Mouse (Mus musculus) cerebral cortex, adult 2 months (tissue): ENCODE data around the gene Mef2a.

Source experiments
- WGBS: fragments of 180-500 bp; shearing (Covaris S2); methylation state at CpG from one replicate; pipeline ENCODE4 v1.1.7; 2018; 5-methylcytosine and 5-hydroxymethylcytosine counted together

The Mef2a gene

DNA sequence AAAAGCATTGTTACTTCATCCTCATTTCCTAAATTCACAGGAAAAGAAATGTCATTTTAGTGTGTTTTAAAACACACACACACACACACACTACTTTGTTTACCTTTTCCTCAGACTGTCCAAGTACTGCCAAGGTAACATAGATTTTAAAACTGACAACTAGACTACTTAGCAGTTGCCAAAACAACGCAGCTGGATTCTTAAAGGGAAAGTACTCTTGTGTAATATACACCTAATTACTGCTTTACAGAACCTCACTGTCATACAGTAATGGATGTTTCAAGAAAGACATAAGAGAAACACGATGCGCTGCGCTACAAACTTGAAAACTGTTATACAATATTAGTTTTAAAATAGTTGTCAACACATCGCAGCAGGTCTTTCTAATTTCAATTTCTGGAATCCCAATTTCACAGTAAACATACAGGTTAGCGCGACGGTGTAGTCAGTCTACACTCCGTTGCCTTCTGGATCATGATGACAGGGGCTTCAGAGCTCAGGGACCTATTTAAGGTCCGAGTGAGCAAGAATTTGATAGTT, 1.2 kb downstream of the Mef2a start:
- WGBS, result 2% methylated on average over 10 of the region's 10 CpGs

DNA sequence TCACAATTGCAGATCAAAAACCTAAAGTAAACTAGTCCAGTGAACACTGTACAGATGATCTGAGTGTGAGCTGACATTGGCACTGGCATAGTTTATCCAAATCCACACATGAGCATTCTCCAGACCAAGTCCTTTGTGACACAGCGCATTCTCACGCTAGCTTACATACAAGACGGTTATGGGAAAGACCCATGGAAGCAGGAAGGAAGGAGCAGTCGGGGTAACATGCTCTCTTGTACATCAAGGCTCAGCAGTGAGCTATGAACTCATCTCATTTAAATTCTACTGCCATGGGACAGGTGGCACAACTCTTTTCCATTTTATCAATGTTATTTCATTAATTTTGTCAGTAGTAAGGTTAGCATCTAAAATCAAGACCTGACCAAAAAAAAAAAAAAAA, 3.0 kb downstream of the Mef2a start:
- 52% methylated on average over 4 of the region's 4 CpGs for WGBS

DNA sequence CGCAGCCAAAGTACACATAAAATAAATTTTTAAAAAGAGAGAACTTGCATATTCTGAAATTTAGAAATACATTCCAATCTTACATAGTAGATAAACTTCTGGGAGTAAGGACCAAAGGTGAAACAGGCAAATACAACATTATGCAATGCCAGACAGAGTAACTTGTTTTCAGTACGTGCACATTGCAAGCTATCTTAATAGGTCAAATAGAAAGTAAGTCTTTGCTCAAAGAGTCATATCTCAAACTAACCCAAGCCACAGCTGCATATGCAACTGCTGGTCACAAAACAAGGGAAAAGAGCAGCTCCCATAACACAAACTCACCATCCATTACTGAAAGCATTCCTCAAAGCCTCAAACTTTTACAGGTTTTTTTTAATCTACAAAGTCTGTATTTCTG, 4.3 kb downstream of the Mef2a start:
- WGBS, result 76% methylated on average over 2 of the region's 2 CpGs

DNA sequence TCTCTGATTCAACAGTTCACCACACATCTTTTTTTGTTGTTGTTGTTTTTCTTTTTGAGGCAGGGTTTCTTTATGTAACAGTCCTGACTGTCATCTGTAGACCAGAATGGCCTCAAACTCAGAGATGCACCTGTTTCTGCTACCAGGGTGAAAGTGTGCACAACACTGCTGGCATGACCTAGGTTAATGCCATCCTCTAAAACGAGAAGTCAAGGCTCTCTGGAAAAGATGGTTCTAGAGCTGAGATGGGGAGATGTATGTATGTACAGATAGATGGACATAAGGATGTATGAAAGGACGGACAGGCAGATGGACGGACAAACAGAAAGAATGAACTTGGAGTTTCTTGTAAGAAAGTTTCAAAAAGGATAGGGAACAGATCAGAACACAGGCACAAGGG, 12.1 kb downstream of the Mef2a start:
- WGBS, result 85% methylated on average over 3 of the region's 3 CpGs

DNA sequence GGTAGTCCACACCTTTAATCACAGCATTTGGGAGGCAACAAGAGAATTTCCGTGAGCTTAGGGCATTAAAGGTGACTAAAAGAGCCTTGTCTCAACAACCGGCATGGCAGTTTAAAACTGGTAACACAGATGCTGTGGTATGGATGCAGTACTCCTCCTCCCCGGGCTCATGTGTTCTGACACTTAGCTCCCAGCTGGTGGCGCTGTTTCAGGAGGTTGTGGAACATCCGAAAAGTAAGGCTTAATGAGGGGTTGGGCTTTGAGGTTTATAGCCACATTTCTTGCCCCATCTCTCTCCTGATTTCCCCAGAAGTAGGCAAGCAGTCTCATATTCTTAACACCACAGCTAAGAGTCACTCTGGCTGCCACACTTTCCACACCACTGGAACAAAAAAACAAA, 16.8 kb downstream of the Mef2a start:
- WGBS, result 90% methylated on average over 5 of the region's 5 CpGs

DNA sequence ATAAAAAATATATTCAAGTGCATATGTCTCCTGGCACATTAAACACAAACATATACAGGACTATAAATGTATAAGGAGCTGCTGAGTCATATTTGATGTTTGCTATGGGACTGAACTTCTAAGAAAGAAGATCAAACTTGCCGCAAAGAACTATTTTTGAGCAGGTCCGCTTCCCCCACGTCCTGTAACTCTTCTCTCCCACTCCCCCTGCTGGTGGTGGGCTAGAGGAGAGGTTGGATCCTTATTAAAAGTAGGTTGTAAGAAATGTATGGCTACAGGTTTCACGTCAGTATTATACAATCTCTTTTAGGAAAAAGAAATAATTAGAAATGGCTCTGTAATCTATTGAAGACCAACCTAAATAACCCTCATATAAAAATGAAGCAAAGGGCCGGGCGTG, 19.0 kb downstream of the Mef2a start:
- WGBS, result 74% methylated on average over 6 of the region's 6 CpGs

DNA sequence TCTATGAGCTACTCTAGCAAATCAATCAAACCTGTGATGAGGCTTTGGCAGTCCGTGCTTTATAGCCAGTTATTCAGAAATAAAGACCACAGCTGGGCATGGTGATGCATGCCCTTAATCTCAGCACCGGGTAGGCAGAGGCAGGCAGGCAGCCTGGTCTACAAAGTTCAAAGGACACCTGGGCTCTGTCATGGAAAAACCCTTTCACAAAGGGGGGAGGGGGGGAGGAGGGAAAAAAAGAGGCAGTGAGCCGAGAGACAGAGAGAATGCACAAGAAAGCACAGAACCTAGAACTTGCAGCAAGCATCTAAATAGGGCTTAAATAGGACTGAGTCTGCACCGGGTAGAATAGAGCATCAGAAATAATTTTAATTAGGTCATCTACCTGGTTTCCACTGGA, 19.7 kb downstream of the Mef2a start:
- WGBS, result 69% methylated on average over 4 of the region's 4 CpGs

DNA sequence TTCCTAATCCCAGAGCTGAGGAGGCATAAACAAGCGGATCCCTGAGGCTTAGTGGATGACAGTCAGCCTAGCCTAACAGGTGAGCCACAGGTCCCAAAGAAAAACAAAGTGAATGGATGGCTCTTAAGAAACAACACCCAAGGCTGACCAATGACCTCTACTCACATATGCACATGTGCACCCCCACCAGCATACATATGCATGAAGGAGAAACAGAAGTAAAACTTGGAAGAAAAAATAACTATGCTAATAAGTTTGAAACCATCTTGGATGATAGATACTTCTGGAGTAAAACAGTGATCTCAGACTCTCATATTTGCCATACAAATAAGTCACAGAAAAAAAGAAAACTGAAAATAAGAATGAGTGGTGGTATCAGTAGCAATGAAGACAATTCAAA, 28.2 kb downstream of the Mef2a start:
- 98% methylated on average over 1 of the region's 1 CpGs for WGBS

DNA sequence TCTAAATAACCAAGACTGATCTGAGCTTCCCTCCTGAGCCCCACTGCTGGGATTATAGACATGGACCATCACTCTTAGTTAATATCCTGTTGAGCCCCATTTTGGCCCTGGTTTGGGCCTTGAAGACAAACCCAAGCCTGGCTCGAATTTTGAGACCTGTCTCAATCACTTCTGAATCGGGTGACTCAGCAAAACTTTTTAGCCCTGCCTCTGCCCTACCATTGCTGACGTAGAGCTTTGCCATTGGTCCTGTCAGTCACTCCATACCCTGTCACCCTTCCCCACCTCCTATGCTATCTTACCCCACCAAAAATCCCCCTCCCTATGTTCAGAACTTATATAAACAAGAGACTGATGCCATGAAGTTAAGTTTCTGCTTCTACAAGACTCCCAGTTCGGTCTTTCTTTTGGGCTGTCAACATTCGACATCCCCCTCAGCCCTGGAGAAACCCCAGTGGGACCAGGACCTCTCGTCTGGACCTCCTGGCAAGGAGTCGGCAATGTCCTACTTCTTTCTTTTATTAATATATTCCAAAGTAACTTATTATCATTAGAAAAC, 30.5 kb downstream of the Mef2a start:
- WGBS, result 88% methylated on average over 7 of the region's 7 CpGs

DNA sequence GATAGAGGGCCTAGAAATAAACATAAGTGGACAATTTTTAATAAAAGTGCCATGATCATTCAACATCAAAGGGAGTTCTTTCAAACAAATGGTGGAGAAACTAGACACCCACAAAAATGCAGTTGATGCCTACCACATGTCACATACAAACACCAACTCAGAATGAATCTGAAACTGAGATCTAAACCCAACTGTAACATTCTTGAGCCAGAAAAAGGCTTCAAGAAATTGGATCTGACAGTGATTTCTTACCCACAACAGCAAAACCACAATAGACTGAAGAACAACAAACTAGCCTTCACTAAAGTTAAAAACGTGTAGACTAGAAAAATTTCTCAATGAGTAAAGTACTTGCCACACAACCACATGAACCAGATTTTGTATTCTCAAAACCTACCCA, 52.3 kb downstream of the Mef2a start:
- 71% methylated on average over 1 of the region's 1 CpGs for WGBS

DNA sequence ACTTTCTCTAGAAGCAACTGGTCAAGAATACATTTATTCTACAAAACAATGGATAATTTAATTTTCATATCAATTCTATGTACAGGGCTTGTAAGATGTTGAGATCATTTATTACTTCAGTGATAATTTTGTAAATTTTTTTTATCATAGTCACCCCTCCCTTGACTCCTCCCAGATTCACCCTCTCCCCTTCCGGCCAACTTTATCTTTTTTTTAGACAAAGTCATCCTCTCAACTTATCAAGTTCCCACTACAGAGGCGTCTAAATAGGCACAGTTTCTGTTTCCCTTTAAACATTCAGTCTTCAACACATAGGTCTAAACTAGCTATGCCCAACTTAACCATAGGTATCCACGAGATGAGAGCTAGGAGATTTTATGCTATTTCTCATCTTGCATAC, 59.5 kb downstream of the Mef2a start:
- WGBS, result 88% methylated on average over 3 of the region's 3 CpGs

DNA sequence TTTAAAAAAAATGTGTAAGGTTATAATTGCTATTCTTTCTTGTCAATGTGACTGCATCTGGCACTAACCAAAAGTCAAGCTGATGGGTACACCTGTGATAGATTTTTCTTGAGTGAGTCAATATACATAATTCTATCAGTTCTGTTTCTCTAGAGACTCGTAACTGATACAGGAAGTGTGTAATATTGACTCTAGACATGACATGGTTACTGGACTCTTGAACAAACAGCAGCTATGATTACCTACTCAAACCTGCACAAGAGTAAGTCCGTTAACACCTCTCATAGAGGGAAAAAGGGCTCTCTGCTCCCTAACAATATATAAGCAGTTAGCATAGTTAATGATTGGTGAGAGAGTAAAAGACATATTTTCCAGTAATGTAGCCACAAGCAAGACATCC, 62.5 kb downstream of the Mef2a start:
- WGBS, result 95% methylated on average over 2 of the region's 2 CpGs

DNA sequence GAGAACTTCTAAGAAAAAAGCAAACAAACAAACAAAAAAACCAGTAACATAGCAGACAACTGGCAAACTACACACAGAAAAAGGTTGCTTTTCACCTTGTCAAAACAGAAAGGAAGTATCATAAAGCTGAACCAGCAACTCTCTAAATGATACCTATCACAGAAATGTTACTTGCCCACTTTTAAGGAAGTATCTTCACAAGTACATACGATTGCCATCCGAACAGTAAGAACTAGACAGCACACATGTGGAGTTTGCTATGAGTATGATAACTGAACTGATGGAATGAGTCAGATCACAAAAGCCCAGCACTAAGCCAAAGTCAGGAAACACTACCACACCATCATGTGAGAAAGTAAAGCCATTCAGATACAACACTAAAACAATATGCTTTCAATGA, 64.6 kb downstream of the Mef2a start:
- WGBS, result 82% methylated on average over 2 of the region's 2 CpGs

DNA sequence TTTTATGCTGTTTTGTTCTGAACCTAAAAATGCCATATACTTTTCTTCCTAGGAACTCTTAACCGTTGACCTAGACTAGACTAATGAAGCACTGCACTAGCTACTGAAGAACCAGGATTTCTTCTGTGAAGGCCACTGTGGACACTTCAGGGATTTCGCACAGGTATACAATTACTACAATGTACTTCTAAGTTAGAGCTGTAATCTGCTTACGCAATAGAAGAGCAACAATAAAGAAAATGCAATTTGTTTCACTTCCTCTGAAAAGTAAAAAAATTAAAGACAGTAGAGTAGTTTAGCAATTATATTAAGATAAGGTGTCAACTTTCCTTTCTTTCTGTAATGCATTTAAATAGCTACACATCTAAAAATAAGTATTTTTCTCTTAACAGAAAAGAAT, 65.6 kb downstream of the Mef2a start:
- WGBS, result 92% methylated on average over 3 of the region's 3 CpGs

DNA sequence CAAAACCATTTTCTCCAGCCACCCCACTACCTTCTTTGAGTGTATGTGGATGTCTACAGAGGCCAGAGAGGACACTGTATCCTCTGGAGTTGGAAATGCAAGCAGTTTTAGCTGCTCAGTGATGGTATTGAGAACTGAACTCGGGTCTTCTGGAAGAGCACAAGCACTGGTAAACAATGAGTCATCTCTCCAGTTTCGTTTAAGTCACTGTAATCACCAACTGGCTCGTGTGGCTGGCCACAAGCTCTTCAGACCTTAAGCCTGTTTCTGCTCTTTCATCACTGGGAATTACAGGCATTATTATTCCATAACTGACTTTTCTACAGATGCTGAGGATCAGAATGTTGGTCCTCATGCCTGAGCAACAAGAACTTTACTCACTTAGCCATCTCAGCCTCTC, 67.7 kb downstream of the Mef2a start:
- 42% methylated on average over 3 of the region's 3 CpGs for WGBS

DNA sequence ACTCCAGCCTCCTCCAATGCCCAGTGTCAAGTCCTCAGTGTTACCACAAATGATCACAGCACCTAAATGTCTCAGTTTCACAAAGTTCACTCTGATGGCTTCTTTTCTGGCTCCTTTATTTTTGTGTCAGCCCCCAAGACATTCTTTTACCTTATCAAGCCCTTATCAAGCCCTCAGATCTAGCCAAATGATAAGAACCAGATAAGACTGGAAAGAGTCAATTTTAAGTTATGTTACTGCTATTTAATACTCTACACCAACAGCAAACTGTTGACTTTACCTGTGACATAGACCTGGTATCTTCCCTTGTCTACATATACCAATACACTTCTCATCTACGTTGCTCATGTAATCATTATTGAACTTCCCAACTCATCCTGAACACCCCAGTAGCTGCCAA, 76.2 kb downstream of the Mef2a start:
- 77% methylated on average over 1 of the region's 1 CpGs for WGBS

DNA sequence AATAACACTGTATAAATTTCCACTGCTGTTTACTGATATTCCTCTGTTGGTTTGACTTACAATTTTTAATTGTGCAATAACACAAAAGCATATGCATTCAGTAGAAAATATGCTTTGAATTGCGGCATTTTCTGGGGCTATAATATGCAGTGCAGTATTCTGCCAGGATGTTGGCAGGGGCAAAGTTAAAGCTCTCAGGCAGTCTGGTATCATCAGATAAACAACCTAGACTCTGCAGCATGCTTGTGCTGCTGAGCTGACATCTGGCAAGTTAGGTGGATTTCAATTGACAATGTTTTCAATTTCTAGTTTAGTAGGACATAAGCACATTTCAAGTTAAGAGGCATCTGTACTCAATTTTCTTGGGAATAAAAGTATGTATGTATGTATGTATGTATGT, 81.3 kb downstream of the Mef2a start:
- WGBS, result 75% methylated on average over 1 of the region's 1 CpGs

DNA sequence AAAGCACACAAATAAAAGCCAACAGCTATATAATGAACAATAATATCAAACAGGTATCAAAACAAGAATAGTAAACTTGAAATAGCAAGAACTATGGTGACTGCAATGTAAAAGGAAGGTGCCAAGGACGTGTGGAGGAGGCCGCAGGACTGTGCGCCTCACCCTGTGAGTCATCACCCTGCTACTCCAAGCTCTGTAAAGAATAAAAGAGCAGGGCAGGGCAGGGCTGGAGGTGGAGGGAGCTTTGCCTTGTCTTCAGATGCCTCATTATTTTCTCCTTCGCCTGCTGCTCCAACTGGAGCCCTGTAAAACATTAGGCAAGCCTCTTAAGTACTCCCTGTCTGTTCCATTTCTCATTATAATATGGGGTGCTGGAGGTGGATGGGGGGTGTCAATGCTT, 85.2 kb downstream of the Mef2a start:
- 57% methylated on average over 4 of the region's 4 CpGs for WGBS

DNA sequence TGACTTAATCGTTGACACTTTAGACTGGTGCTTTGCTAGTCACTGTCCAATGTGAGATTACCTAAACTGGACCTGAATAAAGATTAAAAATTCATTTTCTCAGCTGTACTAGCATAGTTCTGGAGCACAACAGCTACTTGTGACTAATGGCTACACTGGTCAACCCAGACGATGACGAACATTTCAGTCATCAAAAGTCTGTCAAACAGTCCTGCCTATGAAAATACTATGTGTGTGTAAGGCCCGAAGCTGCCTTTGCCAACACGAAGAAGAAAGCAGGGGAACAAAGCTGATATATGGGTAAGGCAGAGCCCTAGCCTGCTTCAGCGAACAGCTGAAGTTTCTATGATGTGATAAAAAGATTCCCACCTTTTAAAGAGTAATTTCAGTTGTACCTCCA, 89.1 kb downstream of the Mef2a start:
- WGBS, result 85% methylated on average over 6 of the region's 6 CpGs

DNA sequence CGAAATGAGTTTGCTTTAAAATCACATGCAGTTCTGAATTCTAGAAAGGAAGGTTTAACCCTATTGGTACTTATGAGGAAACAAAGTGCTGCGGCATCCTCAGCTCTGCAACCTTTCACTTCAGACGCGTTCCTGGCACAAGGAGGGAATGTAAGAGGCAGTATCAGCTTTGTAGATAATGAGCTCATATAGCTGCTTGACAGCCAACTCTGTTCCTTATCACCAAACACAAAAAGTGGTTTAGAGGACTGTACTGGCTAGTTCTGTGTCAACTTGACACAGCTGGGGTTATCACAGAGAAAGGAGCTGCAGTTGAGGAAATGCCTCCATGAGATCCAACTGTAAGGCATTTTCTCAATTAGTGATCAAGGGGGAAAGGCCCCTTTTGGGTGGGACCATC, 102.2 kb downstream of the Mef2a start:
- WGBS, result 84% methylated on average over 4 of the region's 4 CpGs

DNA sequence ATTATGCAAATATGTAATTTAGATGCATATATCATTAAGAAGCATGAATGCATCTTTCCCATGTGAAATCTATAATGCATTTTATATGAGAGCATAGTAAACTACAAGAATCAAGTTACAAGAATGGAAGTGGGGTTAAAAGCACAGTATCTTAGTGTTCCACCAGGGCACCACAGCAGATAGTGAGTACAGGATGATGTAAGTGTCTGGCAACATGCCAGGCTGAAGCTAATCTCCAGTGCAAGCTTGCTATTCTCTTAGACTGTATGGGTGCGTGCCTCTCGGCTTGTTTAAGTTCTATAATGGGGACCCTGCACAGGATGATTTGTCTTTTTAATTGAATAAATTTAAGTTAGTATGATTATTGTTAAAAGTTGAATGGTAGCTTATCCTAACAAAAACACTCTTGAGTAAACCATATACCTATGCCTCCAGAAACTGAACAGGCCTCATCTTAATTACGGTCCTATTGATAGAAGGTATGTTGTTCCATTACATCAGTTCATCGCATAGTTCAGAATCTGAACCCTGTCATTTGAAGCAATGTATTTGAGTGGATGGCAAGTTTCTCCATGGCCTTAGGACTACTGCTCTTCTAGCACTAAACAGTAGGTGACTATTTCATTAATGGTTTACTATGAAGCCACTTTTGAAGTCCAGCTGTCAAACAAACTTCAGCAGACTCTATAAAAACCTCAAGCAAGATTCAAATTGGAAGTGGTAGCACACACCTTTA, 112.7 kb downstream of the Mef2a start:
- 59% methylated on average over 4 of the region's 4 CpGs for WGBS

DNA sequence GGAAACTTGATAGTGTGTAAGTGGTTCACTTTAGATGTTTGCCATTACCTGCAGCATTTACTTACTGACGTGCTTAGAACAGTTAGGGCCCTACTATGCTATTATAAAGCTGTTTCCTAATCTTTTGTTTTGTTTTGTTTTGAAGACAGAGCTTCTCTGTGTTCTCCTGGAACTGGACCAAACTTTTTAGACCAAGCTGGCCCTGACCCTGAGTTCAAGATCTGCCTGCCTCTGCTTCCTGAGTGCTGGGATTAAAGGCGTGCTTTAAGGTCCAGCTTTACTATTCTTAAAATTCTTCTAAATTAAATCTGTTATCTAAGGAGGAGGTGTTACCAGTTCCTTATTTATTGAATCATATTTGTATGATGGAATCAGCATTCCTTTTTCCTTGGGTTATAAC, 126.6 kb downstream of the Mef2a start:
- WGBS, result 75% methylated on average over 2 of the region's 2 CpGs

DNA sequence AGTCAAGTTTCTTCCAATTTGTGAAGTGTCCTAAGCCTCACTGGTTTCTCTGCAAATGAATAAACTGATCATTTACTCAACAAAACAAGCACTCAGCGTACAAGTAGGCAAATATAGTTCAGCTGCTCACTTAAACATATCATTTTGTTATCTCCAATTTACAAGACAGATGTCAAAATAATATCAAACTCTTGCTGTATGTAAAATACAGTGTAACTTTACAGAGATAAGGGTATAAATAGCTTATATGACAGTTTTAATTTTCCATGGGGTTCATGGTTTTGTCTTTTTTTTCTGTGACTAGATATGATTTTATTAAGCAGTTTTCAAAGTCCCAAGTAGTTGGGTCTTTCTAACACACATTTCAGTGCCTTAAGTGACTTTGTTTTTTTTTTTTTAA, 127.4 kb downstream of the Mef2a start:
- 63% methylated on average over 1 of the region's 1 CpGs for WGBS

DNA sequence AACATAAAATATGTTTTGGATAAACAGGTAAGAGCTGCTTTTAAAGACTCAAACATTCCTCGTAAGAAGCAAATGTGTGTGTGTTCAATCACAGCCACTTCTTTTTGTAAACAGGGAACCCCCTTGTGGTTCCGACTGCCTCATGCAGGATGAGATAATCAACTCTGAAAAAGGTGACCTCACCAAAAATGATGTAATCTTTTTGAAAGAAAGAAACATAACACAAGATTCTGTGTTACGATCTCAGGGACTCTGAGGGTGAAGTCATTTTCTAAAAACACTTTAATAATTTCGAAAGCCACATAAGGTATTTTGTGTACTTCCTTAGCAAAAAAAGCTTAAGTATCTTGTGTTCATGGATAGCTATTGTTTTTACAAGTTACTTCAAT, 128.8 kb downstream of the Mef2a start:
- 19% methylated on average over 4 of the region's 4 CpGs for WGBS
